ENCODE assay signal across 27 mouse cellular contexts in the genomic region with DNA sequence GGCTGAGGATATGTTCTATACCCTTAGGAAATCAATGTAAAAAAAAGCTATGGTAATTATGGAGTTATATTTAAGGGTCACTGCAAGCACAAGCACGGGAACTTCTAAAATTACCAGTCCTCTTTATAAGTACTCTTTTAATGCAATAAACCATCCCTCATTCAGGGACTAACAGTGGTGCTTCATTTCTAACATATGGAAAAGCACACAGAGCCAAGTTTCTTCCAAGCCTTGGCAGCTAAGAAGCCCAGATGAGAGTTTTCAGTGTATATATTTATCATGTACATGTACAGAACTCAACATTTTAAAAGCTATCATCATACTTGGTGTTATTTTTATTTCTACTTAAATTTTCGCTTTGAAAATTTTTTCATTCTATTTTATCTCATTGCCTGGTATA. TPM values are rescaled to one million over a fixed set of nuclear protein-coding genes. Genes with fewer than 3 reads are reported as not detected.
DNase-seq lines count a peak whose midpoint lies in the region; ATAC-seq and TF ChIP-seq lines count a peak whose summit lies in the region.
"Had no signal": no experiment of that assay in that cellular context is flagged by ENCODE, and none has a peak within 500 bp of the region (broad histone marks: within the 10 kb centered on the region; RNA-seq: fewer than 3 reads in every experiment).

No protein-coding gene starts in this region.

- no peaks in the 10 kb centered on the region for H3K27me3 ChIP-seq in embryonic facial prominence, embryonic 14.5 days (replicated peaks; ENCODE audit: control insufficient read depth, insufficient read depth, low read length)
- H3K27me3 ChIP-seq in embryonic facial prominence, embryonic 10.5 days (replicated peaks; ENCODE audit: low read depth, poor library complexity, severe bottlenecking): no peaks in the 10 kb centered on the region
- H3K27me3 ChIP-seq in forebrain, postnatal 0 days (ENCODE audit: insufficient read depth, low read length): no peaks in the 10 kb centered on the region
- H3K27me3 ChIP-seq in forebrain, embryonic 12.5 days: no peaks in the 10 kb centered on the region
- H3K27me3 ChIP-seq in limb, embryonic 14.5 days (ENCODE audit: control insufficient read depth, insufficient read depth, low read length): no peaks in the 10 kb centered on the region
- no peaks in the 10 kb centered on the region for H3K27me3 ChIP-seq in limb, embryonic 10.5 days (ENCODE audit: low read depth, poor library complexity, severe bottlenecking)
- H3K27me3 ChIP-seq: CH12.LX; embryonic facial prominence, embryonic 12.5 days; embryonic facial prominence, embryonic 15.5 days; forebrain, embryonic 13.5 days had no signal

- H3K9ac ChIP-seq in embryonic facial prominence, embryonic 14.5 days (ENCODE audit: low read depth, low read length): no peak overlapping the region
- H3K9ac ChIP-seq in forebrain, postnatal 0 days: no peak overlapping the region
- H3K9ac ChIP-seq in forebrain, embryonic 12.5 days: no peak overlapping the region
- no peak overlapping the region for H3K9ac ChIP-seq in limb, embryonic 14.5 days (ENCODE audit: low read depth, low read length, severe bottlenecking)
- H3K9ac ChIP-seq: embryonic facial prominence, embryonic 12.5 days; embryonic facial prominence, embryonic 15.5 days; forebrain, embryonic 13.5 days had no signal

- H3K27ac ChIP-seq in embryonic facial prominence, embryonic 14.5 days (replicated peaks; ENCODE audit: low read depth, low read length): no peak overlapping the region
- H3K27ac ChIP-seq in embryonic facial prominence, embryonic 10.5 days (replicated peaks): no peak overlapping the region
- no peak overlapping the region for H3K27ac ChIP-seq in forebrain, postnatal 0 days (ENCODE audit: low read depth, low read length)
- H3K27ac ChIP-seq in forebrain, embryonic 12.5 days: no peak overlapping the region
- H3K27ac ChIP-seq in limb, embryonic 14.5 days (replicated peaks; ENCODE audit: low read depth, low read length): no peak overlapping the region
- no peak overlapping the region for H3K27ac ChIP-seq in limb, embryonic 10.5 days
- H3K27ac ChIP-seq: embryonic facial prominence, embryonic 12.5 days; embryonic facial prominence, embryonic 15.5 days; forebrain, embryonic 10.5 days; forebrain, embryonic 13.5 days had no signal

- H3K4me1 ChIP-seq in embryonic facial prominence, embryonic 14.5 days (ENCODE audit: control insufficient read depth, insufficient read depth, low read length): no peaks in the 10 kb centered on the region
- peaks cover 18% of the 10 kb centered on the region for H3K4me1 ChIP-seq in embryonic facial prominence, embryonic 10.5 days
- H3K4me1 ChIP-seq in forebrain, postnatal 0 days (ENCODE audit: insufficient read depth): 0 out of 2 replicates have a peak, but pooled peaks cover 4% of the 10 kb centered on the region
- peaks cover 7% of the 10 kb centered on the region for H3K4me1 ChIP-seq in forebrain, embryonic 12.5 days
- no peaks in the 10 kb centered on the region for H3K4me1 ChIP-seq in limb, embryonic 14.5 days (ENCODE audit: control insufficient read depth, insufficient read depth, low read length)
- peaks cover 15% of the 10 kb centered on the region for H3K4me1 ChIP-seq in limb, embryonic 10.5 days
- H3K4me1 ChIP-seq: embryonic facial prominence, embryonic 15.5 days had no signal

- H3K4me2 ChIP-seq in embryonic facial prominence, embryonic 14.5 days (ENCODE audit: low read depth, low read length): no peak overlapping the region
- no peak overlapping the region for H3K4me2 ChIP-seq in forebrain, postnatal 0 days (ENCODE audit: low read depth)
- H3K4me2 ChIP-seq in forebrain, embryonic 12.5 days: no peak overlapping the region
- no peak overlapping the region for H3K4me2 ChIP-seq in limb, embryonic 14.5 days (replicated peaks; ENCODE audit: low read depth, low read length, severe bottlenecking)
- H3K4me2 ChIP-seq: embryonic facial prominence, embryonic 12.5 days; embryonic facial prominence, embryonic 15.5 days; forebrain, embryonic 13.5 days had no signal

- TF ChIP-seq CTCF in forebrain, postnatal 0 days (IDR thresholded peaks at IDR 0.05; ENCODE audit: low read depth): no peak

- 0 out of 2 replicates have a peak, but pooled peaks have one; percentile 53 for ATAC-seq in embryonic facial prominence, embryonic 14.5 days (ENCODE audit: low read depth)
- peak; percentile 45; the same call in 1 of the 2 replicates for ATAC-seq in forebrain, postnatal 0 days
- ATAC-seq in forebrain, embryonic 12.5 days (ENCODE audit: low FRiP score): no peak
- ATAC-seq in limb, embryonic 14.5 days (ENCODE audit: low FRiP score, low read depth): no peak
- ATAC-seq: activated CD4-positive, CD25-positive, alpha-beta regulatory T cell, adult 4 months; CD4-positive, CD25-positive, alpha-beta regulatory T cell, adult 4 months; forebrain, embryonic 13.5 days; Patski had no signal

- H3K4me3 ChIP-seq in embryonic facial prominence, embryonic 14.5 days (ENCODE audit: low read depth, low read length): no peak overlapping the region
- H3K4me3 ChIP-seq in embryonic facial prominence, embryonic 10.5 days: no peak overlapping the region
- no peak overlapping the region for H3K4me3 ChIP-seq in forebrain, postnatal 0 days (ENCODE audit: low read depth, low read length)
- no peak overlapping the region for H3K4me3 ChIP-seq in forebrain, embryonic 12.5 days (replicated peaks)
- no peak overlapping the region for H3K4me3 ChIP-seq in limb, embryonic 14.5 days (replicated peaks; ENCODE audit: low read length)
- H3K4me3 ChIP-seq in limb, embryonic 10.5 days: no peak overlapping the region
- H3K4me3 ChIP-seq: embryonic facial prominence, embryonic 12.5 days; embryonic facial prominence, embryonic 15.5 days; erythroblast, embryonic 14.5 days; forebrain, embryonic 10.5 days; forebrain, embryonic 13.5 days had no signal

- peak; percentile 70 for DNase-seq in embryonic facial prominence, embryonic 14.5 days (ENCODE audit: low spot score)
- no peak for DNase-seq in embryonic facial prominence, embryonic 10.5 days (ENCODE audit: low spot score)
- DNase-seq in forebrain, postnatal 0 days: peak; percentile 50
- peak; percentile 50 for DNase-seq in limb, embryonic 14.5 days (ENCODE audit: low spot score)
- DNase-seq in limb, embryonic 10.5 days (ENCODE audit: low spot score): no peak
- no peak for DNase-seq in embryo, embryonic 10.5 days (ENCODE audit: low spot score)
- DNase-seq: adrenal gland, adult 8-10 months; adrenal gland, postnatal 14 days; adrenal gland, postnatal 36 days; B cell, adult 2 months; cerebellum, adult 11 months; cerebellum, adult 18-20 months; cerebellum, adult 8-10 months; cerebellum, postnatal 10 days; cerebellum, postnatal 25 days; embryo, embryonic 11 days had no signal

- TF ChIP-seq POLR2A in limb, embryonic 14.5 days (IDR thresholded peaks at IDR 0.05; ENCODE audit: borderline replicate concordance, extremely low read depth, insufficient read depth, insufficient read length): no peak

- 53% methylated on average over 2 of the region's 2 CpGs for WGBS in embryonic facial prominence, embryonic 14.5 days
- 78% methylated on average over 2 of the region's 2 CpGs for WGBS in embryonic facial prominence, embryonic 10.5 days
- 66% methylated on average over 2 of the region's 2 CpGs for WGBS in forebrain, postnatal 0 days
- 90% methylated on average over 2 of the region's 2 CpGs for WGBS in forebrain, embryonic 12.5 days
- 55% methylated on average over 2 of the region's 2 CpGs for WGBS in limb, embryonic 14.5 days
- WGBS in limb, embryonic 10.5 days: 93% methylated on average over 2 of the region's 2 CpGs

- no peaks in the 10 kb centered on the region for H3K36me3 ChIP-seq in embryonic facial prominence, embryonic 14.5 days (ENCODE audit: control insufficient read depth, insufficient read depth, low read length)
- peaks cover 31% of the 10 kb centered on the region for H3K36me3 ChIP-seq in embryonic facial prominence, embryonic 10.5 days (replicated peaks)
- H3K36me3 ChIP-seq in forebrain, postnatal 0 days (ENCODE audit: insufficient read depth): no peaks in the 10 kb centered on the region
- peaks cover 22% of the 10 kb centered on the region for H3K36me3 ChIP-seq in forebrain, embryonic 12.5 days (replicated peaks)
- H3K36me3 ChIP-seq in limb, embryonic 14.5 days (ENCODE audit: control insufficient read depth, insufficient read depth, low read length): no peaks in the 10 kb centered on the region
- H3K36me3 ChIP-seq in limb, embryonic 10.5 days: peaks cover 78% of the 10 kb centered on the region
- H3K36me3 ChIP-seq: embryonic facial prominence, embryonic 12.5 days; embryonic facial prominence, embryonic 15.5 days; G1E had no signal

- no peaks in the 10 kb centered on the region for H3K9me3 ChIP-seq in embryonic facial prominence, embryonic 14.5 days (ENCODE audit: control insufficient read depth, low read length)
- no peaks in the 10 kb centered on the region for H3K9me3 ChIP-seq in embryonic facial prominence, embryonic 10.5 days
- H3K9me3 ChIP-seq in forebrain, postnatal 0 days (ENCODE audit: low read length): no peaks in the 10 kb centered on the region
- no peaks in the 10 kb centered on the region for H3K9me3 ChIP-seq in forebrain, embryonic 12.5 days
- H3K9me3 ChIP-seq in limb, embryonic 14.5 days (ENCODE audit: control insufficient read depth, low read length): no peaks in the 10 kb centered on the region
- no peaks in the 10 kb centered on the region for H3K9me3 ChIP-seq in limb, embryonic 10.5 days (replicated peaks)
- H3K9me3 ChIP-seq: embryonic facial prominence, embryonic 12.5 days; embryonic facial prominence, embryonic 15.5 days; forebrain, embryonic 10.5 days; forebrain, embryonic 13.5 days had no signal

RNA-seq across cellular contexts. Expression of a gene that starts 26.4 kb away (rescaled TPM):
- 9.3 and 11.8 TPM in 2 replicates for polyA plus RNA-seq in embryonic facial prominence, embryonic 14.5 days (2014; fragmentation: Nextera tagmentation; extraction: Ambion mirVana)
- polyA plus RNA-seq in embryonic facial prominence, embryonic 10.5 days (2016; fragmentation: Nextera tagmentation; extraction: Ambion mirVana): 74.4 and 83.9 TPM in 2 replicates
- total RNA-seq in forebrain, postnatal 0 days (2014; rRNA removed): 27.5 and 45.4 TPM in 2 replicates
- polyA plus RNA-seq in forebrain, postnatal 0 days (2015; fragmentation: Nextera tagmentation; extraction: Ambion mirVana): 25.1 and 33.0 TPM in 2 replicates
- 86.6 and 87.2 TPM in 2 replicates for polyA plus RNA-seq in forebrain, embryonic 12.5 days (2016; fragmentation: Nextera tagmentation; extraction: Ambion mirVana)
- 6.0 and 7.0 TPM in 2 replicates for polyA plus RNA-seq in limb, embryonic 14.5 days (2012; rRNA removed)
- 7.6 and 8.6 TPM in 2 replicates for polyA plus RNA-seq in limb, embryonic 14.5 days (2014; fragmentation: Nextera tagmentation; extraction: Ambion mirVana)
- 216 and 262 TPM in 2 replicates for polyA plus RNA-seq in limb, embryonic 10.5 days (2016; fragmentation: Nextera tagmentation; extraction: Ambion mirVana)
- polyA plus RNA-seq: activated CD4-positive, CD25-positive, alpha-beta regulatory T cell, adult 4 months; erythroblast, embryonic 14.5 days; G1E; Patski had no signal

RNA-seq across cellular contexts. Expression of a gene that starts 54.8 kb away (rescaled TPM):
- 26.0 and 26.5 TPM in 2 replicates for polyA plus RNA-seq in embryonic facial prominence, embryonic 14.5 days (2014; fragmentation: Nextera tagmentation; extraction: Ambion mirVana)
- 36.0 and 37.3 TPM in 2 replicates for polyA plus RNA-seq in embryonic facial prominence, embryonic 10.5 days (2016; fragmentation: Nextera tagmentation; extraction: Ambion mirVana)
- total RNA-seq in forebrain, postnatal 0 days (2014; rRNA removed): 30.6 and 31.0 TPM in 2 replicates
- 14.6 and 16.2 TPM in 2 replicates for polyA plus RNA-seq in forebrain, postnatal 0 days (2015; fragmentation: Nextera tagmentation; extraction: Ambion mirVana)
- polyA plus RNA-seq in forebrain, embryonic 12.5 days (2016; fragmentation: Nextera tagmentation; extraction: Ambion mirVana): 31.5 and 31.9 TPM in 2 replicates
- polyA plus RNA-seq in limb, embryonic 14.5 days (2012; rRNA removed): 32.9 and 33.7 TPM in 2 replicates
- 24.5 and 27.2 TPM in 2 replicates for polyA plus RNA-seq in limb, embryonic 14.5 days (2014; fragmentation: Nextera tagmentation; extraction: Ambion mirVana)
- 36.6 and 38.8 TPM in 2 replicates for polyA plus RNA-seq in limb, embryonic 10.5 days (2016; fragmentation: Nextera tagmentation; extraction: Ambion mirVana)

Comparison
In these comparisons a context has a peak if more than half of its experiments do, and no peak if none do; other contexts are left out.
1. ATAC-seq: peak in embryonic facial prominence, embryonic 14.5 days (single experiment) and forebrain, postnatal 0 days (single experiment); none in forebrain, embryonic 12.5 days (single experiment) and limb, embryonic 14.5 days (single experiment).
2. DNase-seq: peak in embryonic facial prominence, embryonic 14.5 days (single experiment), forebrain, postnatal 0 days (single experiment) and limb, embryonic 14.5 days (single experiment); none in embryonic facial prominence, embryonic 10.5 days (single experiment), limb, embryonic 10.5 days (single experiment) and embryo, embryonic 10.5 days (single experiment).